Comparison of ENCODE assay signal across 8 mouse cellular contexts in genomic region chr9:124281912-124282686, GRCm38 (mm10). TPM values are rescaled to one million over a fixed set of nuclear protein-coding genes. Genes with fewer than 3 reads are reported as not detected.
A peak's percentile ranks its signal among the peaks of the same experiment; 100 is the strongest.
DNase-seq lines count a peak whose midpoint lies in the region; ATAC-seq and TF ChIP-seq lines count a peak whose summit lies in the region.

No protein-coding gene starts in this region.

- no peak for TF ChIP-seq CTCF in heart, adult 2 months (IDR thresholded peaks at IDR 0.05)

- peak; percentile 86 for DNase-seq in 3134 (ENCODE audit: extremely low read depth, insufficient read length, low spot score)
- peak; percentile 87 to 90 for DNase-seq in adrenal gland, postnatal 36 days
- peak; percentile 88 to 92 for DNase-seq in heart, adult 2 months
- peak; percentile 90 for DNase-seq in kidney, adult 8-10 months
- DNase-seq in spleen, postnatal 10 days (ENCODE audit: low spot score in 2 of 2), result peak; percentile 57 to 81

- TF ChIP-seq POLR2A in heart, adult 2 months (IDR thresholded peaks at IDR 0.05; ENCODE audit: insufficient read depth, low read depth, low read length), result peak; percentile 86

- H3K9me3 ChIP-seq in embryonic facial prominence, embryonic 13.5 days, result peaks cover 16% of the 10 kb centered on the region; the same call in 1 of the 2 replicates
- peaks cover 16% of the 10 kb centered on the region for H3K9me3 ChIP-seq in limb, embryonic 13.5 days
- no peaks in the 10 kb centered on the region; the same call in 1 of the 2 replicates for H3K9me3 ChIP-seq in midbrain, embryonic 16.5 days (replicated peaks; ENCODE audit: control insufficient read depth, low read length, poor library complexity, severe bottlenecking)

- peaks cover 8% of the 10 kb centered on the region for H3K79me2 ChIP-seq in heart, adult 2 months (replicated peaks; ENCODE audit: control insufficient read depth, insufficient read depth, low read length)

- peak; percentile 94 for ATAC-seq in embryonic facial prominence, embryonic 13.5 days (ENCODE audit: insufficient number of reproducible peaks, insufficient read depth, low FRiP score, low TSS enrichment, low read depth)
- ATAC-seq in limb, embryonic 13.5 days (ENCODE audit: low FRiP score, low read depth), result peak; percentile 98
- peak; percentile 98 for ATAC-seq in midbrain, embryonic 16.5 days

- H3K36me3 ChIP-seq in embryonic facial prominence, embryonic 13.5 days, result peaks cover 17% of the 10 kb centered on the region
- H3K36me3 ChIP-seq in heart, adult 2 months (ENCODE audit: control insufficient read depth, insufficient read depth, low read length), result no peaks in the 10 kb centered on the region; the same call in 1 of the 2 replicates
- H3K36me3 ChIP-seq in limb, embryonic 13.5 days, result peaks cover 19% of the 10 kb centered on the region
- peaks cover 10% of the 10 kb centered on the region for H3K36me3 ChIP-seq in midbrain, embryonic 16.5 days (ENCODE audit: control insufficient read depth, insufficient read depth, low read length)

- H3K4me1 ChIP-seq in embryonic facial prominence, embryonic 13.5 days, result peaks cover 12% of the 10 kb centered on the region
- peaks cover 1% of the 10 kb centered on the region; the same call in 1 of the 2 replicates for H3K4me1 ChIP-seq in heart, adult 2 months (ENCODE audit: control insufficient read depth, insufficient read depth, low read length)
- peaks cover 16% of the 10 kb centered on the region for H3K4me1 ChIP-seq in limb, embryonic 13.5 days
- H3K4me1 ChIP-seq in midbrain, embryonic 16.5 days (ENCODE audit: control insufficient read depth, insufficient read depth, low read length), result peaks cover 7% of the 10 kb centered on the region

- H3K4me2 ChIP-seq in embryonic facial prominence, embryonic 13.5 days, result peak overlapping the region; percentile 74
- peak overlapping the region; percentile 74 for H3K4me2 ChIP-seq in limb, embryonic 13.5 days (replicated peaks)
- H3K4me2 ChIP-seq in midbrain, embryonic 16.5 days (ENCODE audit: low read length), result peak overlapping the region; percentile 79

- no peaks in the 10 kb centered on the region for H3K27me3 ChIP-seq in embryonic facial prominence, embryonic 13.5 days
- no peaks in the 10 kb centered on the region for H3K27me3 ChIP-seq in heart, adult 2 months (ENCODE audit: control insufficient read depth, insufficient read depth, low read length)
- H3K27me3 ChIP-seq in limb, embryonic 13.5 days, result no peaks in the 10 kb centered on the region
- H3K27me3 ChIP-seq in midbrain, embryonic 16.5 days (ENCODE audit: control insufficient read depth, insufficient read depth, low read depth, low read length), result no peaks in the 10 kb centered on the region

- peak overlapping the region; percentile 84 for H3K9ac ChIP-seq in embryonic facial prominence, embryonic 13.5 days
- peak overlapping the region; percentile 65 for H3K9ac ChIP-seq in heart, adult 2 months (ENCODE audit: low read depth, low read length)
- H3K9ac ChIP-seq in limb, embryonic 13.5 days, result peak overlapping the region; percentile 70
- H3K9ac ChIP-seq in midbrain, embryonic 16.5 days (ENCODE audit: low read depth, low read length), result peak overlapping the region; percentile 63

- peak overlapping the region; percentile 83 for H3K4me3 ChIP-seq in embryonic facial prominence, embryonic 13.5 days
- peak overlapping the region; percentile 80 for H3K4me3 ChIP-seq in heart, adult 2 months
- peak overlapping the region; percentile 56 for H3K4me3 ChIP-seq in limb, embryonic 13.5 days
- peak overlapping the region; percentile 61 for H3K4me3 ChIP-seq in midbrain, embryonic 16.5 days (ENCODE audit: low read depth, low read length)

- under 1% methylated on average over 22 of the region's 22 CpGs for WGBS in embryonic facial prominence, embryonic 13.5 days
- WGBS in heart, adult 2 months, result under 1% methylated on average over 22 of the region's 22 CpGs
- under 1% methylated on average over 22 of the region's 22 CpGs for WGBS in limb, embryonic 13.5 days
- 0% methylated on average over 22 of the region's 22 CpGs for WGBS in midbrain, embryonic 16.5 days

- TF ChIP-seq EP300 in heart, adult 2 months (IDR thresholded peaks at IDR 0.05; ENCODE audit: insufficient read depth, low read depth, low read length), result 0 out of 2 replicates have a peak, but pooled peaks have one; percentile 29

- peak overlapping the region; percentile 71 for H3K27ac ChIP-seq in embryonic facial prominence, embryonic 13.5 days
- peak overlapping the region; percentile 73 for H3K27ac ChIP-seq in heart, adult 2 months
- peak overlapping the region; percentile 64 for H3K27ac ChIP-seq in limb, embryonic 13.5 days
- H3K27ac ChIP-seq in midbrain, embryonic 16.5 days (ENCODE audit: low read length), result peak overlapping the region; percentile 69

- intact Hi-C loops in heart, adult 2 months (cut with DNase I), result loop anchor here (1.0 to 2.0 kb wide), 2 partner anchors 24 to 31 kb away; partner anchors contain the start of gene 2010315B03Rik

RNA-seq across cellular contexts. Expression of gene 2010315B03Rik, which starts 30.4 kb away (rescaled TPM):
- 10 to 100 TPM; 14.6 to 21.4 TPM for total RNA-seq in adrenal gland, postnatal 36 days (2021)
- 6.3 and 8.4 TPM in 2 replicates for polyA plus RNA-seq in embryonic facial prominence, embryonic 13.5 days (2015; fragmentation: Nextera tagmentation; extraction: Ambion mirVana)
- total RNA-seq in heart, adult 2 months (2021), result 10 to 100 TPM in 1 of 2 experiments, 1 to 10 TPM in 1; 9.6 to 12.5 TPM
- polyA plus RNA-seq in heart, adult 2 months (2012; rRNA removed), result 3.2 and 6.8 TPM in 2 replicates
- polyA plus RNA-seq in limb, embryonic 13.5 days (2015; fragmentation: Nextera tagmentation; extraction: Ambion mirVana), result 6.4 and 7.7 TPM in 2 replicates
- polyA plus RNA-seq in midbrain, embryonic 16.5 days (2015; fragmentation: Nextera tagmentation; extraction: Ambion mirVana), result 13.6 and 14.7 TPM in 2 replicates

Comparison
In these comparisons a context has a peak if more than half of its experiments do, and no peak if none do; other contexts are left out.
1. Peak in every context shown above with its lines: DNase-seq, ATAC-seq, H3K4me3 ChIP-seq and H3K27ac ChIP-seq.